Mouse (Mus musculus) lung, adult 2 months (tissue): Measurements from ENCODE around the gene Ppia. TPM values are rescaled to one million over a fixed set of nuclear protein-coding genes. Genes with fewer than 3 reads are reported as not detected.
"Not testable (repeated sequence)": the region's sequence is repeated elsewhere in the genome, so short reads cannot be mapped to it uniquely, and the experiment has no call there.

Source experiments
- DNase-seq: peaks from one replicate; pipeline ENCODE4 v3.0.0; 2022
- H3K4me1 ChIP-seq: fragments of 200-500 bp; 2 replicates; pipeline ENCODE4 v1.6.1; 2011; ENCODE audit warnings: low read length; ENCODE audit not compliant: control insufficient read depth, insufficient read depth
- H3K4me3 ChIP-seq: fragments of 200-500 bp; replicated peaks from 2 replicates; pipeline ENCODE3; 2011; ENCODE audit warnings: low read depth, mild to moderate bottlenecking, control low read depth, low read length; ENCODE audit errors: extremely low read depth
- CTCF ChIP-seq: fragments of 200-500 bp; IDR thresholded peaks from 2 replicates; pipeline ENCODE4 v1.5.1; 2011; ENCODE audit warnings: mild to moderate bottlenecking, low read length, control low read depth; ENCODE audit not compliant: insufficient read depth
- POLR2A ChIP-seq: fragments of 200-500 bp; IDR thresholded peaks from 2 replicates; pipeline ENCODE4 v1.6.1; 2011; ENCODE audit warnings: low read depth, mild to moderate bottlenecking, control low read depth, low read length, borderline replicate concordance; ENCODE audit errors: extremely low read depth
- WGBS: fragments of 180-500 bp; shearing (Covaris S2); methylation state at CpG from one replicate; pipeline ENCODE4 v1.1.7; 2018; 5-methylcytosine and 5-hydroxymethylcytosine counted together
- polyA plus RNA-seq: library from polyadenylated mRNA; depleted of rRNA; stranded (reverse); fragments of >200 nt; gene quantifications from 2 replicates; pipeline ENCODE4 v1.2.3, GENCODE M21; 2012

The Ppia gene
- polyA plus RNA-seq, 1 experiment = 532 TPM

- Histone ChIP-seq H3K4me3 (no peak overlapping the region), H3K4me1 (peaks cover 5% of the 10 kb centered on the region)
- peak; percentile 85 for TF ChIP-seq CTCF
- no peak for TF ChIP-seq POLR2A
- WGBS = 11% methylated on average over 5 of the region's 5 CpGs
- peak; percentile 82 for DNase-seq
Observed at GRCm38 (mm10) chr11:6411684-6412083, 3.6 kb upstream of the Ppia start.

- WGBS = 89% methylated on average over 12 of the region's 12 CpGs
- peaks cover 2% of the 10 kb centered on the region for H3K4me1 ChIP-seq
- H3K4me3 ChIP-seq = no peak overlapping the region
- TF ChIP-seq CTCF = no peak
- no peak for TF ChIP-seq POLR2A
- DNase-seq = no peak
Observed at GRCm38 (mm10) chr11:6413264-6413663, 2.0 kb upstream of the Ppia start.

GRCm38 (mm10) chr11:6415551-6416404 is 535 bp downstream of the Ppia start:
- TF ChIP-seq POLR2A (peak; percentile 90), CTCF (no peak)
- Histone ChIP-seq H3K4me3 (peak overlapping the region; percentile 81), H3K4me1 (peaks cover 2% of the 10 kb centered on the region)
- WGBS = under 1% methylated on average over 92 of the region's 102 CpGs
- DNase-seq = peak; percentile 99

- under 1% methylated on average over 30 of the region's 30 CpGs for WGBS
- peak overlapping the region; percentile 81 for H3K4me3 ChIP-seq
- 0 out of 2 replicates have a peak, but pooled peaks have one; percentile 26 for TF ChIP-seq POLR2A
- no peak for TF ChIP-seq CTCF
- DNase-seq = peak; percentile 71
- peaks cover 2% of the 10 kb centered on the region for H3K4me1 ChIP-seq
Observed at GRCm38 (mm10) chr11:6416405-6417034, 1.3 kb downstream of the Ppia start.

- 28% methylated on average over 2 of the region's 2 CpGs for WGBS
- Histone ChIP-seq H3K4me3 (peak overlapping the region; percentile 2), H3K4me1 (peaks cover 2% of the 10 kb centered on the region)
- TF ChIP-seq POLR2A (no peak), CTCF (no peak)
- no peak for DNase-seq
Observed at GRCm38 (mm10) chr11:6417069-6417468, 1.8 kb downstream of the Ppia start.

GRCm38 (mm10) chr11:6417490-6417889 is 2.2 kb downstream of the Ppia start:
- no peak for DNase-seq
- no peak for TF ChIP-seq POLR2A
- no peak for TF ChIP-seq CTCF
- no peak overlapping the region for H3K4me3 ChIP-seq

GRCm38 (mm10) chr11:6418751-6419150 is 3.5 kb downstream of the Ppia start:
- TF ChIP-seq POLR2A = no peak
- no peak for TF ChIP-seq CTCF
- H3K4me3 ChIP-seq = no peak overlapping the region
- DNase-seq = no peak
- 76% methylated on average over 5 of the region's 5 CpGs for WGBS
- peaks cover 2% of the 10 kb centered on the region for H3K4me1 ChIP-seq

More at GRCm38 (mm10) chr11:6417490-6417889, 2.2 kb downstream of the Ppia start:
- H3K4me1 ChIP-seq = peaks cover 2% of the 10 kb centered on the region

GRCm38 (mm10) chr11:6419156-6419555 is 3.9 kb downstream of the Ppia start:
- WGBS = 67% methylated on average over 4 of the region's 4 CpGs
- not testable (repeated sequence) for H3K4me3 ChIP-seq, DNase-seq, H3K4me1 ChIP-seq

GRCm38 (mm10) chr11:6420283-6420703 is 5.0 kb downstream of the Ppia start:
- TF ChIP-seq CTCF (no peak), POLR2A (no peak)
- Histone ChIP-seq H3K4me1 (no peaks in the 10 kb centered on the region), H3K4me3 (no peak overlapping the region)
- WGBS = 14% methylated on average over 1 of the region's 1 CpGs
- DNase-seq = no peak
